Mouse (Mus musculus): ENCODE results near the gene Gpr19.

- TF ChIP-seq CTCF (IDR thresholded peaks at IDR 0.05), result peak; percentile 59
- TF ChIP-seq EP300 (IDR thresholded peaks at IDR 0.05), result peak; percentile 80; the same call in 1 of the 2 replicates
Measured at GRCm38 (mm10) chr6:134829786-134830700, 68.3 kb downstream of the Gpr19 start, which contains the start of gene Crebl2.
